Mouse (Mus musculus): ENCODE data around the gene Mical3.

GRCm38 (mm10) chr6:121053585-121054112 is 77.2 kb downstream of the Mical3 start:
- TF ChIP-seq CTCF (IDR thresholded peaks at IDR 0.05; ENCODE audit: control insufficient read depth, insufficient read depth, insufficient read length) (no peak), MYOD1 (IDR thresholded peaks at IDR 0.05; ENCODE audit: control insufficient read depth, insufficient read length, low read depth) (no peak), MYOG (IDR thresholded peaks at IDR 0.05; ENCODE audit: control insufficient read depth, extremely low read depth, insufficient read length) (no peak), CEBPB (IDR thresholded peaks at IDR 0.05; ENCODE audit: low read depth) (no peak), USF1 (IDR thresholded peaks at IDR 0.05; ENCODE audit: low read depth) (no peak)

Data from C2C12 (cell line).